Mouse (Mus musculus) mouse trophoblast stem cell (cell line): Measurements from ENCODE around the gene Idh2.

Experiments
- in situ Hi-C, 2 experiments: fragments of 300-500 bp; cut with MseI, MboI; formaldehyde crosslinking; loops; 2 replicates in 1 of 2; 3 replicates in 1 of 2; pipeline ENCODE4 v1.15.1; 2025

Idh2 gene

GRCm38 (mm10) chr7:80085970-80086715 is 29.0 kb downstream of the Idh2 start:
- in situ Hi-C loops, result no loop called here

DNA sequence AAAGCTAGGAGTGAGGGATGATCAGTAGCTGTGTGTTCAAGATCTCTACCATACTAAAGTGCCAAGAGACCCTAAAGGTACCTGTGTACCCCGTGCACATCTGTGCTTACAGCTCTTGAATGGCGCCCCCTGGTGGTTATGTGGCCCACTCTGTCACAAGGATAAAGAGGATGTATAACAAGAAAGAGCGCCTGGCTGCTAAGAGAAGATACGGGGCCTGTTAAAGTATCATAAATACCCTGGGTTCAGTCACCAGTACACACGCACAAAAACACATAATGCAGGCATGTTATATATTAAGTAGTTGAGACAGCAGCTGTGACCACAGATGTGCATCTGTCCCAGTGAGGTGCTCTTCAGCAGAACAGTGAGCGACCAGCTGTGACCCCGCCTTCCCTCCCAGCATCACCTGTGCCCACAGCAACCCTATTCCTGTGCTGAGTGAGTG is 30.7 kb downstream of the Idh2 start:
- in situ Hi-C loops, result no loop called here

GRCm38 (mm10) chr7:80081586-80082554 is 33.3 kb downstream of the Idh2 start:
- in situ Hi-C loops, result no loop called here

- in situ Hi-C loops, result no loop called here
Observed at GRCm38 (mm10) chr7:80078792-80079301, 36.3 kb downstream of the Idh2 start.

- in situ Hi-C loops, result no loop called here
Observed at GRCm38 (mm10) chr7:80077801-80078200, 37.4 kb downstream of the Idh2 start.

DNA sequence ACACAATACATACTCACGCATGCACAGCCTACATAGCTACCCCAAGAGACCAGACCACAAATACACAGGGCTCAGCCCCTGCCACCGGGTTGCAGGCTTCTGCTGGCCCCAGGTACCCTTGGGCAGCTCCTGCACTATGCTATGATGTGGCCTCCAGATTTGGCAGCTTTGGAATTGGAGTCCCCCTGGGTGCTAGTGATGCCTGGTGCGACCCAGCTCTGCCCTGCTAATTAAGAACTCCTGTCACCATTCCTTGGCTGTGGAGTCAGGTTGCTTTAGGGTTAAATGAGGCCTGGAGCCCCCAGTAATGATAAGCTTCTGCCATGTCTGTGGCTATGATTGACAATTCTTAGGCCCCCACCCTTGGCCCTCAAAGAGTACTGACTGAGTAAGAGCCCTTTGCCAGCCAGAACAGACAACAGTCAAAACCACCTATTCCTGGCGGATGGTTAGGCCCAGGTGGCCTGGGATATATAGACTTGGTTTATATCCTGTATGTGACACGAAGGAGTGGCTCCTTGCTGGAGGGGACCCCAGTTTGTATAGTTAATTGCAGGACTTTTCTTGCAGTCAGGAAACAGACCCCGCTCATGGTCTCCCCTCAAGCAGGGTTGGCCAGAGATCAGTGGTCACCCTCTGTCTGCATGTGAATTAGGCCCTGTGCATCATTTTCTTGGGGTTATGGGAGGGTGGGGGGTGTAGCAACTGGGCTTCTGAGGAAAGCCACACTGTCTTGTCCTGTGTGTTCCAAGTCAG is 38.1 kb downstream of the Idh2 start:
- in situ Hi-C loops, result no loop called here

- in situ Hi-C loops, result no loop called here
Observed at GRCm38 (mm10) chr7:80075946-80076583, 39.1 kb downstream of the Idh2 start.

GRCm38 (mm10) chr7:80074921-80075441 is 40.2 kb downstream of the Idh2 start:
- in situ Hi-C loops, result no loop called here

- in situ Hi-C loops, result no loop called here
Observed at GRCm38 (mm10) chr7:80073506-80073905, 41.7 kb downstream of the Idh2 start.

DNA sequence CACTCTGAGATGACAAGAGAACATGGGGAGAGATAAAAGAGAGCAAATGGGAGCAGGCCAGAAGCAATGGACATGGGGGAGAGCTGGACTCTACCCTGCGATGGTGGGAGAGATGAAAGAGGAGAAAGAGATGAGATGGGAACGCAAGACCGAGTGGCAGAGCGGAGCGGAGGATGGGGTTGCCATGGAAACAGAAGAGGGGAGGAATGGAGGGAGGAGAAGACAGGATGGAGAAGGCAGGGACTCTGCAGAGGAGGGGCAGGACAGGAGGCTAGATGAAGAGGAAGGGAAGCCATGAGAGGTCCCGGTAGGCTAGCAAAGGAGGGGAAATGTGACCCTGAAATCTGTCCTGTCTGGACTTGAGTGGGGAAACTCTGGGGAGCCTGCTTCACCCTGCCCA is 42.9 kb downstream of the Idh2 start:
- in situ Hi-C loops, result no loop called here

- in situ Hi-C loops, result no loop called here
Observed at GRCm38 (mm10) chr7:80071209-80071608, 44.0 kb downstream of the Idh2 start.

DNA sequence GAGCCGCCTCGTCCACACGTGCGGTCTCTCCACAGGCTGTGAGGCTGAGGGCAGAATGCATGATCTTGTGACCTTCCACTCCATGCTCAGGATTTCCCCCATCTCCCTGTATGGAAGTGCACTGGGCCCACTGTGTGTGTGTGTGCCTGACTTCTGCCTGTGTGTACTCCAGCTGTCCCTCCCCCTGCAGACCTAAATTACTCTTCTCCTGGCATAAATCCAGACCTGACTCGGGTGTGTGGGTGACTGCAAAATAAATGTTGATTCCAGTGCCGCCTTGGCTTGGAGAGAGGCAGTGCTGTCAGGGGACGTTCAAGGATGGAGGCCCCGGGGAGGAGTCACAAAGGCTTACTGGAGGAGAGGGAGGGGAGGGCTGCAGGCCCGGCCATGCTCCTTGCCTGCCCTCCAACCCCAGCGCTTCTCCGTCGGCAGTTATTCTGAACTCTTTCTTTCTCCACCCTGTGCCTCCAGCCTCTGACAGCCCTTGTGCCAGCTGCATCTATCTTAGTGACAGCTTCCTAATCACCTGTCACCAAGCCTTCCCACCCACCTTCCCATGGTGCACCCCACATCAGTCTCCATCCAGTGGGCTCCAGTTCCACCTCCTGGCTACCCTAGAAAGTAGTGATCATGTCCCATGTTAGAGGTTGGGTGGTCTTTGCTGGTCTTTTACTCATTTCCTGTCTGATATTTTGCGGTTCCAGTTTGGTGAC is 45.4 kb downstream of the Idh2 start:
- in situ Hi-C loops, result no loop called here

DNA sequence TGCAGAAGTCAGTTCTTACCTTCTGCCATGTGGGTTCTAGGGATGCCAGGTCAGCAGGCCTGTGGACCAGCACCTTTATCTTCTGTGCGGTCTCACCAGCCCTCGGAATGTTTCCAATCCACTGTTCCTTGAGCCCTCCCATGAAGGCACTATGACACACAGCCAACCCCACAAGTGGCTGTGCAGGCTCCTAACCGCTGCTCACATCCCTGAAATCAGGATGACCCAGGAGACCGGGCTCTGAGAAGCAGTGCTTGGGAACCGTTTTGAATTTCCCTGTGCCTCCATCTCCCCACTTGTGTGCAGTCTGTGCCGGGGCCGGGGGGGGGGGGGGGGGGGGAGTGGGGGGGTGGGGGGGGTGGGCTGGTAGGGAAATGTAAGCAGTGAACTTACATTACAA is 46.9 kb downstream of the Idh2 start:
- in situ Hi-C loops, result no loop called here

DNA sequence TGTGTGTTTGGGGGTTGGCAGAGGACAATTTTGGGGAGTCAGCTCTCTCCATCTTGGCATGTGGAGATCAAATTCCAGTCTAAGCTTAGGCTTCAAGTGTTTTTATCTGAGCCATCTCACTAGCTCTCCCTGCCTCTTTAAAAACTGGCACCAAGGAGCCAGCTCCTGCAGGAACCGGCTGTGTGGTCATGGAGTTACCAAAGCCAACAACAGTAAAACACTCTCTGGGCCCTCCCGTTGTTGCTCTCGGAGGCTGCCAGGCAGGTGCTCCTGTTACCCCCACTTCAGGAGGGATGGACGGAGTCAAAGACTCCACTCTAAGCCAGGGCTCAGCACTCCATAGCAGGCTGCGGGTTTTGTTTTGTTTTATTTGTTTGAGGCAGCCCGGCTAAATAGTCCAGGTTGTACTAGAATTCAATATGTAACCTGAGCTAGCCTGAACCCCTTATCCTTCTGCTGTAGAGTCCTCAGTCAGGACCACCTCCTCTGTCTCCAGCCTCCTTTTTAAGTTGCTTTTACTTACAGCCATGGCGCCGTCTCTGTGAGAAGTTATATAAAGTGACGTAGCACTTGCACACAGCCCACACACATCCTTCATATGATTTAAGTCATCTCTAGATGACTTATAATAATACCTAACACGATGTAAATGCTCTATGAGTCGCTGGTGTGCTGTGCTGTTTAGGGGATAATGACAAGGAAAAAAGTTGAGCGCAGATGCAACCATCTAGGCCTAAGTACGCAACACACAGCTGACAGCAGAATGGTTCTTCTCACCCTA is 48.3 kb downstream of the Idh2 start:
- in situ Hi-C loops, result no loop called here

DNA sequence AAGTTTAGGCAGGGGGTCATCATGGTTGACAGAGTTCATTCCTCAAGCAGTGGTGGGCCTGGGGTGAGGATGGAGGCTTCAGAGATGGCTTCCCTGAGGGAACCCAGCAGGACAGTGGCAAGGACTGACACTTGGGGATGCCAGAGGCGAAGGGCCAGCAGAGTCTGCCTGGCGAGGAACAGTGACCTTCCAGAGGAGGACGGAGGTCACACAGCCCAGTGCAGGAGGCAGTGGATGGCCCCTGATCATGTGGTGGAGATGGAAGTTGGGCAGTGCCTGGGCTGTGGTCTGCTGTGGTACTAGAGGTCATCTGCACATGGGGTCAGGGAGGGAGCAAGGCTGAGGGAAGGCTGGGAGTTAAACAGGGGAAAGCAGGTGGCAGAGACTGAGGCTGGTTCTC is 49.9 kb downstream of the Idh2 start:
- in situ Hi-C loops, result no loop called here

DNA sequence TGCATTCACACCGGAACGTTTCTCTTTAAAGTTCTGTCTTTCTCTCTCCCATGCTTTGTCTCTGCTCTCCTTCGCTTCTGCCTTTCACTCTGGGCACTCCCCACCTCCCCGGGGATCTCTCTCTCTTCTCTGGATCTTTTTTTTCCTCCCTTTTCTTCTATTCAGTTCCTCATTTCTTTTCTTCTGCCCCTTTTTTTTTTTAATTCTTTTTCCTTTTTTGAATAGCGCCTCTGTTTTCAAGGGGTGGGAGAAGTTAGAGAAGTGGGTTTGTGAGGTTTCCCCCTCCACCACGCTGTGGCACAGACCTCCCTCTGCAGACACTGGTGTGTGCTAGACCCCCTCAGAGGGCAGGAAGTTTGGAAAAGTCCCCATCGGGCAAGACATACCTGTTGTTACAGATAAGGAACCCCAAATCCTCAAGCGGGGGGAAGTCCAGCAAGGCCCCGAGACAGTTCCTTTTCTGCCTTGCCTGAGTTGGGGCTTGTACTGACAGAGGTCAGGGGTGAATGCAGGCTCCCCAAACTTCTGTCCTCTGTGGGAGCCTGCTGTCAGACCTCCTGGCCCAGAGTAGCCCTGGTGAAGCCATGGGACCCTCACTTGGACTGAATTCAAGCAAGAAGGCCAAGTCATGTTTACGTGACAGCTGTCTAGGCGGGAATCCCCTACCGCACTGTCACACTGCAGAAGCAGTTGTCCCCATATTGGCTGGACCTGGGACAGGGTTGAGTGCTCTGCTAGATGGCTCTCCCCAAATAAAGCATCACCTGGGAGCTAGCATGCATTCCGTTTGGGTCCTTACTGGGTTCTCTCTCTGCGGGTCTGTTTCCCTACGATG is 51.1 kb downstream of the Idh2 start:
- in situ Hi-C loops, result no loop called here

GRCm38 (mm10) chr7:80063244-80063643 is 51.9 kb downstream of the Idh2 start:
- in situ Hi-C loops, result no loop called here

GRCm38 (mm10) chr7:80062083-80062826 is 52.9 kb downstream of the Idh2 start:
- in situ Hi-C loops, result no loop called here
